Mouse (Mus musculus) testis, adult 2 months (tissue): ENCODE measurements at regions not wholly inside any gene's neighbourhood (a gene's known extent, or its start where the extent isn't known, plus 50 kb on each side); places are given as distances from the start of the nearest gene placed in this dataset.

ENCODE experiments used
- H3K27ac ChIP-seq: fragments of 200-500 bp; 2 replicates; pipeline ENCODE4 v1.5.1; 2012; ENCODE audit warnings: low read depth, low read length; ENCODE audit not compliant: control insufficient read depth, insufficient read depth
- H3K27me3 ChIP-seq: fragments of 200-500 bp; 2 replicates; pipeline ENCODE4 v1.6.1; 2012; ENCODE audit warnings: mild to moderate bottlenecking, low read length, moderate library complexity; ENCODE audit not compliant: control insufficient read depth, insufficient read depth
- H3K36me3 ChIP-seq: fragments of 200-500 bp; 2 replicates; pipeline ENCODE4 v1.6.1; 2012; ENCODE audit warnings: mild to moderate bottlenecking, low read length; ENCODE audit not compliant: control insufficient read depth, insufficient read depth
- H3K4me1 ChIP-seq: fragments of 200-500 bp; 2 replicates; pipeline ENCODE4 v1.6.1; 2012; ENCODE audit warnings: low read length; ENCODE audit not compliant: control insufficient read depth, insufficient read depth
- H3K4me3 ChIP-seq: fragments of 200-500 bp; 2 replicates; pipeline ENCODE4 v1.5.1; 2012; ENCODE audit warnings: low read depth, mild to moderate bottlenecking, low read length, moderate library complexity, mixed read lengths; ENCODE audit not compliant: control insufficient read depth
- CTCF ChIP-seq: fragments of 200-500 bp; IDR thresholded peaks from 2 replicates; pipeline ENCODE4 v1.5.1; 2012; ENCODE audit warnings: low read depth, mild to moderate bottlenecking, inconsistent platforms, low read length, moderate library complexity; ENCODE audit not compliant: control insufficient read depth, insufficient read depth, insufficient replicate concordance
- POLR2A ChIP-seq: fragments of 200-500 bp; IDR thresholded peaks from 2 replicates; pipeline ENCODE4 v1.6.1; 2012; ENCODE audit warnings: low read depth, mild to moderate bottlenecking, inconsistent platforms, low read length, moderate library complexity; ENCODE audit not compliant: control insufficient read depth

DNA sequence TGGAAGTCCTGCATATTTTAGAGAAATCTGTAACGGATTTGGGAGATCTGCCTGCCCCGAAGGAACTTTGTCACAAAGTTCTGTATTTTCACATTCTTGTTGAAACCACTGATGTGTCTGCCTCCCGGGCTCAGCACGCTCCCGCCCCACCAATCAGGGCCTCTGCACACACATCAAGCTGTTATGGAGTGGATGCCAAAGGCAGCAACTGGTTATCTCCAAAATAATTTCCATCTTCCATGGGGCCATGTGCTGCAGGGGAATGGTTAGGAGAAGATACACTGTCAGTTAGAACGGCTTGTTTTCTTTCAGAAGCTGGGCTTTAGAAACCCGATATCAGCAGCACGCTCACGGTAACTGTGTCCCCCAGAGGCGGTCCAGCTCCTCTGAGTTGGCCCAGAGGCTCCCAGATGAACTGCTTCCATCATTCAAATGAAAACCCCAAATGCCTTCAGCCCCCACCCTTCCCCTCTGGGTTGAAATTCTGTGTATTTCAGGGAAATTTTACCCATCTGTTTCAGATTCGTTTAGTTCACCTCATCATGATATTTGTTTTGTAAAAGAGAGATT, 240.0 kb downstream of the Cdc5l start:
- H3K27ac ChIP-seq, result no peak overlapping the region
- TF ChIP-seq CTCF (no peak), POLR2A (no peak)
- H3K4me3 ChIP-seq, result no peak overlapping the region
- no peaks in the 10 kb centered on the region for H3K27me3 ChIP-seq
- H3K36me3 ChIP-seq, result no peaks in the 10 kb centered on the region
- H3K4me1 ChIP-seq, result no peaks in the 10 kb centered on the region

DNA sequence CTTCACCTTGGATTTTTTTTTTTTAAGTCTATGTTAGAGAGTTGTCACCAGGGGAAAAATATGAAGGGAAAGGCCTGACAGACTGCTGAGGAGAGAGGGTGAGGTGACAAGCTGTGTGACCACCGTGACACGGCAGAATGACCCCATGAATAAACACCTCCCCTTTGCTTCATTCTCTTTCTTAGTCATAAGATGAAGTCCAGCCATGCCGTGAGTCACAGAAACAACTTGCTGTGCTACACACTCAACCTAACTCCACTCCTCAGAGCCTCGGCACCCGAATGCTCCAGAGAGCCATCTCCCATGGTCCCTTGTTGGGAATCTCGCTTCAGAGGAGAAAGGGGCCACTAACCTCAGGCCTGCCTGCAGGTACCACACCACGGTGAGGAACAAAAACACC, 246.1 kb downstream of the Cdc5l start:
- Histone ChIP-seq H3K4me3 (no peak overlapping the region), H3K27me3 (no peaks in the 10 kb centered on the region), H3K4me1 (no peaks in the 10 kb centered on the region), H3K36me3 (no peaks in the 10 kb centered on the region), H3K27ac (no peak overlapping the region)
- TF ChIP-seq POLR2A (no peak), CTCF (no peak)

DNA sequence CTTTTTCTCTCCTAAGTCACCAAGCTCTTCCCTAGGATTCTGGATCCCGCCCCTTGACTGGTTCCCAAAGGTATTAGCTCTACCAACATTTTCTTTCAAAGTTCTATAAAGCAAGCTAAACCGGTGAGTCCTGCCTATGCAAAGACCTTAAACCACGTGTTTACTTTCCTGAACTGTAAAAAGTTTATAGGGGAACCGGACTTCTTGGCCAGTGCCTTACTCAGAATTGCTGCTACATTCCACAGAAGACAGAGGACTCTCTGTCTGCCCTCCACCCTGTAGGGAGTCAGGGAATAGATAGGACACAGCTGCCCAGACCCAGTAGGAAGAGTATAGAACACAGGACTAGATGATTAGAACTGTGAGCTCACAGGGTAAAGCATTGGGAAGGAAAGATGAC, 257.2 kb downstream of the Cdc5l start:
- Histone ChIP-seq H3K27me3 (no peaks in the 10 kb centered on the region), H3K4me3 (no peak overlapping the region), H3K36me3 (no peaks in the 10 kb centered on the region), H3K4me1 (peaks cover 8% of the 10 kb centered on the region), H3K27ac (no peak overlapping the region)
- no peak for TF ChIP-seq POLR2A
- TF ChIP-seq CTCF, result no peak

DNA sequence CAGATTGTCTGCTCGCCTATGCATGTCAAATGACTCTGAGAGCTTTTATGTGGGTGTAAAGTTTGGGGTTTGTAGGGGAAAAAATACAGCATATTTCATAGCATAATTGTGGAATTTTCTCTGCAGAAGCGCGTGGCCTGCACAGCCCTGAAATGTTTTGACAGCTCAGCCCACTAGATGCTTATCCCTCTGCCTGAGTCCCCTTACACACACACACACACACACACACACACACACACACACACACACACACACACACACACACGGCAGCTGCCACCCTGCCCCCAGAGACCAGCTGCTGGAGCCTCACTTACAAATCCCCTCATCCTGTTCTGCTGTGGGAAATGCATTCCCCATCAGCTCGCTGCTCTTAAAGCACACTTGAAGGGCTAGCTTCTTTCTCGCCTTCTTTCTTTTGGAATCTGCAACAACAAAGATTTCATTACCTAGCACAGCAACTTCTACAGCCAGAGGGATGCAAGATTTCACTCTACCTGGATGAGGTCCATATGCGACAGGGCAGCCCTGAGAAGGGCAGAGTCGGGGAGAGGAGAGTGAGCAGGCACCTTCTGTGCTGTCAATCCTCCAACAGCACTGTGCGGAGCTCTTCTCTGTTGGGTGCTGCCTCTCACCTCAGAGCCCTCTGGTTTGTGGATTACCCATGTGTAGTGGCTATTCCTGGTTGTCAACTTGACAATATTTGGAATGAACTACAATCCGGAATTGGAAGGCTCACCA, 264.1 kb downstream of the Cdc5l start:
- no peaks in the 10 kb centered on the region for H3K27me3 ChIP-seq
- H3K4me1 ChIP-seq, result peaks cover 8% of the 10 kb centered on the region
- no peak for TF ChIP-seq CTCF
- no peak for TF ChIP-seq POLR2A
- H3K4me3 ChIP-seq, result no peak overlapping the region
- no peaks in the 10 kb centered on the region for H3K36me3 ChIP-seq
- H3K27ac ChIP-seq, result no peak overlapping the region
